Mouse (Mus musculus) bone marrow, adult 2 months (tissue): Measurements from ENCODE around the gene Psmb3.

Experiments used
- CTCF ChIP-seq: fragments of 200-500 bp; IDR thresholded peaks from 2 replicates; pipeline ENCODE4 v1.5.1; 2011; ENCODE audit warnings: low read length, control low read depth; ENCODE audit not compliant: control insufficient read depth, insufficient read depth
- POLR2A ChIP-seq: fragments of 200-500 bp; IDR thresholded peaks from 2 replicates; pipeline ENCODE4 v1.6.1; 2011; ENCODE audit warnings: low read depth, mild to moderate bottlenecking, control low read depth, low read length, borderline replicate concordance; ENCODE audit not compliant: control insufficient read depth

- TF ChIP-seq POLR2A (no peak), CTCF (no peak)
Measured at GRCm38 (mm10) chr11:97660734-97661647, 42.2 kb upstream of the Psmb3 start.
